Mouse (Mus musculus) ovary, postnatal 10 days (tissue): ENCODE results near the gene Spc25.

ENCODE experiments used
- DNase-seq: peaks from one replicate; pipeline ENCODE4 v3.0.0; 2022; ENCODE audit warnings: low spot score

Gene Spc25

DNA sequence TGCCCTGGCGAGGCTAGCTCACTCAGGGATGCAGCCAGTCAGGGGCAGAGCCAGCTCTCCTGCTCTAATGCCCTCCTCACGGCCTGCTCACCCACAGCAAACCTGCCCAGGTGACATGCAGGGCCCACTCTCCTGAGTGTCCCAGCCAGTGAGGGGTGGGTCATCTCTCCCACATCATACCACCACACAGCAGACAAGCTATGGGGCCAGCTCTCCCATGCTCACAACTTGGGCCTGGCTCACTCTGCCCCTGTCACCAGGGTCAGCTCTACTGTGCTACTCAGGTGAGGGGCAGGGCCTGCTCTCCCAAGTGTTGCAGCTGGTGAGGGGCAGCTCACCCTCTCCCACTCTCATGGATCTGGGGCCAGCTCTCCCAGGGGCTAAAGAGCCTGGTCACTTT lies 18.0 kb downstream of the Spc25 start:
- no peak for DNase-seq

DNA sequence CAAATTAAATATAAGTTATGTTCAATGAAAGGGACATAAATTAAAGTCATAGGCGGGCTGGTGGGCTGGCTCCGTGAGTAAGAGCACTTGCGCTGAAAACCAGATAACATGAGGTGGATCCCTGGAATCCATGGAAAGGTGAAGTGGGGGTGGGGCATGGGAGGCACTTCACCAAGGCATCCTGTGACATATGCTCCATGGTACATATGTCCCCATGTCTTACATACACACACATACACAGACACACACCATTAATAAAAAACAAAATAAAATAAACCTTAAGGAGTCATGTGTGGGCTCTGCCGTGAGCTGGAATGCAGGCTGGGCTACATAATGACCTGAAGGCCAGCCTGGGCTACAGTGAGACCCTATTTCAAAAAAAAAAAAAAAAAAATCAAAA lies 26.3 kb downstream of the Spc25 start:
- DNase-seq = no peak

DNA sequence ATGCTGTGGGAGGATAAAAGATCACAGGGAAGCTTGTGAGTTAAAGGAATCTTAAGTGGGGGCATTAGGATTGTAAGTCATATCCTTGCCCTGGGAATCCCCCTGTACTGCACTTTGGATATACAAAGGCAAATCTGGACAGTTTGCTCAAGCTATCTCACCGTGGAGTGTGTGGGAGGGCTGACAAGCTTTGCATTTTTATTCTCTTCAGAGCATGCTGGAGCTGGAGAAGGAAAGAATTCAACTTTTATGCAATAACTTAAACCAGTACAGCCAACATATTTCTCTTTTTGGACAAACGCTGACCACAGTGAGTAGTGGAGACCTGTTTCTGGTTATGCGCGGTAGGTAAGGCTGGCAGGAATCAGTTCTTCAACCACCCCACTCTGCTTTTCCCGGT lies 30.7 kb downstream of the Spc25 start:
- DNase-seq = no peak

GRCm38 (mm10) chr2:69170395-69171077 lies 35.5 kb downstream of the Spc25 start:
- DNase-seq = no peak

DNA sequence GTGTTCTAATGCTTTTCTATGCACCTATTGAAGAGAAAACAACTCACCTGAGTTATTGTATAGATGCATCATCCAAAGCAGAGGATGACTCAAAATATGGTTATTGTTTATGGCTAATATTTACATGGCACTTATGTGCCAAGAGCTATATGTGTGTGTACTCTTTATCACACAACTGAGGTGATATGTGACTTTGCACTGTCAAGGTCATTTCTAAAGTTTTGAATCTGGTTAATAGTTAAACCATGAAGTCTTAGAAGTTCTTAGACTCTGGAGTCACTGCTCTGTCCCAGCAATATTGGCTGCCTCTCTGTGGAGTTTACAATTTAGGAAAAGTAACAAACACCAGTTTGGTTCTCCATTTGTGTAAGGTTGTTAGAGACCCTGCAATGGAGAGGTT lies 47.1 kb downstream of the Spc25 start:
- no peak for DNase-seq

DNA sequence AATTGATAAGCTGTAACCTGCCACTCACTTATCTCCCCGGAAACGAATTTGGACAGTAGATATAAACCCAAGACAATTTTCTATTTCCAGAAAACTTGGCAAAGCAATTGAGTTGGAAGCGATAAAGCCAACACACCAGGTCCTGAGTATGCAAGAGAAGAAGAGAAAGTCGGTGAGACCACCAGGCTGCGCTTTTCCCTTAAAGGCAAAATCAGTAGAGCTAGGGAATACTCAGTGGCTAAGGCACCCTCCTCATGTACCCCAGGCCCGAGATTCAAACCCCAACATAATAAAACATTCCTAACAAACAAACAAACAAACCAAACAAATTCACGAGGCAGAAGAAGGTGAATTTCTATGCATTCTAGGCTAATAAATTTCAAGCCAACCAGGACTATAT lies 49.7 kb downstream of the Spc25 start:
- DNase-seq = no peak

GRCm38 (mm10) chr2:69155861-69156260 lies 50.1 kb downstream of the Spc25 start:
- DNase-seq = no peak

DNA sequence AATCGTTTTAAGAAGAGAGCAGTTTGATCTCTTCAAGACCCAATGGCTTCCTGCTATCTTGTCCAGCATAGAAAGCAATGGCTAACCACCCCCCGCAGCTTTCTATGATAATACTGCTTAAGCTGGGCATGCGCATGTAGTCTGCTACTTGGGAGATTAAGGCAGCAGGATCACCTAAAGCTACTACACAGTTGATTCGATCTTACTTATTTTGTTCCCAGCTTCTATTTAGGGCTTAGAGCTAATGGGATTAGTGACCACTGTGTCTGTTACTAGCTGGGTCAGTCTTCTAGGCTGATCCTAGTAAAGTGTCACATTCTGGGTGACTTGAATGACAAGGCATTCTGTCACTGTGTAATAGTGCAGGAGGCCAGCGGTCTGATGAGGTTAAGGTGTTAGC lies 55.2 kb downstream of the Spc25 start:
- DNase-seq = no peak

- DNase-seq = no peak
These were observed 56.8 kb downstream of the Spc25 start for GRCm38 (mm10) chr2:69149154-69149553.

DNA sequence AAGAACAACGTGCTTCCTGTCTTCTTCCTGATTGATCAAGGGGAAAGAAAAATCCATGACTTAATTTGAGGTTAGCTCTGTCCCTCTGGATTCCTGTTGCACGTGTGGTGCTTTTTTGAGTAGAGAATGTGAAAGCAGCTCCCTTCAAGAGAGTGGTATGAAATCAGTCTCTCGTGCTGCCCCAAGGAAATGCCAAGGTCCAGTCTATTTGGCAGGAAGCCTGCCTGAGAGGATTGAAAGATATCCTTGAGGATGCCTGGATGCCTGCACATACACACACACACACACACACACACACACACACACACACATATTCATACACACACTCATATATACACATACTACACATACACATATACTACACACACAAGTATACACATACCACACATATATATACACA lies 57.3 kb downstream of the Spc25 start:
- DNase-seq = no peak
